Mouse (Mus musculus): ENCODE measurements around the gene Tbcel.

Gene Tbcel

DNA sequence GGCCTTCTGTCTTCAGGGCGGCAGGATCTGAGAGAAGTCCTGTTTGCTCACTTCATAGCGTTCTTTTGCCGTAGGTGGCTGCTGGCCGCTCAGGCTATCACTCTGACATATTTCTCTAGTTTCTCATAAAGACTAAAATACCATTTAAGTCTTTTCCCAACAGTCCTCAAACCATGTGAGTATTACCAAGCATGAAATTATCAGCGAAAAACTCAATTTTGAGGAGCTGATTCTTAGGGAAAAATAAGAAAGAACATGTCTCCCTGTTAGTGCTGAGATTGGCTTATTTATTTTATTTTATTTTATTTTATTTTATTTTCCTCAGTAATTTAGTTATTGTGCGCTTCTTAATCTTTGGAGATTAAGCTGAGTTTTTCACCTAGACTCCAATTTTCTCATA is at the start of gene Tbcel:
Gene Tbcel, minus strand, starts transcription at position 101 of the 400 bp plus-strand sequence.
- ChIA-PET POLR2A (no interaction called here), CTCF (interaction anchor here in 1 of 4 experiments (0.6 kb wide), 1 partner anchor 11 kb away, joined by 3 read pairs; no protein-coding TSS in a partner anchor)

DNA sequence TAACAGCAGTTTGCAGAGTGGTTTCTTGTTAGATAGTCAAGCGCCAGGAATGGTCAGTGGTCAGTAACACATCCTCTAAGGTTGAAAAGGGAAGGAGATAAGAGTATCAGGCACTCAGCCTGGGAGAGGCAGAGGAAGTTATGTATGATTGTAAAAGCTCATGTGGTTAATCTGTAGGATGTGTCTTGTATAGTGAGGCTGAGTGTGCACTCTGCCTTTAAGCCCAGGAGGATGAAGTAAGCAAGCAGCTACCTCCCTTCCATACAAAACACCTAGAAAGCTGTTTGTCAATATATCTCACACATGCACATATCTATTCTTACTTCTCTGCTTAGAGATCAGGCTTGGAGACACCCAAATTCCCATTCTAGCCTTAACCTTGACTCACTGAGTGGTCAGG is 47.6 kb upstream of the Tbcel start:
- ChIA-PET POLR2A (interaction anchor here in 1 of 4 experiments (0.7 kb wide), 1 partner anchor 236 kb away, joined by 4 read pairs; no protein-coding TSS in a partner anchor), CTCF (interaction anchor here in 1 of 4 experiments (1.2 kb wide), 1 partner anchor 389 kb away, joined by 4 read pairs; the partner anchor contains the start of gene Grik4)

DNA sequence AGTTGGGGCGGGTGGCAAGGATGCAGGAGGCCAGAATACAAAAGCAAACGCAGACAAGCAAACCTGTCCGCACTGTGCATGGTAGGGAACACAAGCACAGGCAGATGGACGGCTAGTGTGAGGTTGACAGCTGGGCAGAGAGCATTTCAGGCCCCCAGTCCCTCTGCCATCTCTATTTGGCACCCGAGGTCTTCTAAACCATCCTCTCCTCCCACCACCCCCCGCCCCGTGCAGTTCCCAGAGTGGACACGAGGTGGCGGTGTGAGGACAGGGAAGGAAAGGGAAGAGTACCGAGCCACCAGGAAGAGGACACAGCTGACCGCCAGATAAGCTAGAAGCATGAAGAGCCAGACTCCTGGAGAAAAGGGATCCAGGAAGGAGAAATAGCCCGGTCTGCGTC is 42.5 kb upstream of the Tbcel start:
- CTCF ChIA-PET = interaction anchor here (0.6 to 5.1 kb wide), 18 partner anchors 15 to 672 kb away, joined by 3 to 44 read pairs (median 3); partner anchors contain the start of genes Grik4 (in 4 of the 4) and Pou2f3 (in 1 of the 4)
- POLR2A ChIA-PET = interaction anchor here in 3 of 4 experiments (0.6 to 1.4 kb wide), 5 partner anchors 25 to 395 kb away, joined by 3 to 7 read pairs (median 5); partner anchors contain the start of gene Grik4 (in 1 of the 3)

DNA sequence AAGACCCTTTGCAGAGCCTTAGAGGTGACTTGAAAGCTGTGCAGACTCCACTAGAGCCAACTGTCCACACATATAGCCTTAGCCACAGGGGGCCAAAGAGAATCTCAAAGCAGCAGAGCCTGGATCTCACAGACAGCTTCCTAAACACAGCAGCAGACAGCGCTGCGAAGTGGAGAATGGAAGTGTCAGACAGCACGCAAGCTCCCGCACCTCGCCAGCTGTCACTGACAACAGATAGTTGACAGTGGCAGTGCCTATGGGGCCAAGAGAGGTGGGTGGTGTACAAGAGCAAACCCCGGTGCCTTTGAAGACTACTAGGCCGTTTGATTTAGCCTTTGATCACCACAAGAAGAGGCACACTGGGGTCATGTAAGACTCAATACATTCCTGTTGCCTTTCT is 41.4 kb upstream of the Tbcel start:
- ChIA-PET CTCF (interaction anchor here in 3 of 4 experiments (0.5 to 5.1 kb wide), 6 partner anchors 17 to 396 kb away, joined by 4 to 44 read pairs (median 10); partner anchors contain the start of gene Grik4 (in 2 of the 3)), POLR2A (interaction anchor here in 1 of 4 experiments (0.8 to 1.1 kb wide), 2 partner anchors 27 to 394 kb away, joined by 3 to 6 read pairs; no protein-coding TSS in a partner anchor)

GRCm38 (mm10) chr9:42544521-42544920 is 36.9 kb upstream of the Tbcel start:
- ChIA-PET CTCF (interaction anchor here in 2 of 4 experiments (0.5 to 1.8 kb wide), 2 partner anchors 12 to 577 kb away, joined by 3 to 4 read pairs; no protein-coding TSS in a partner anchor), POLR2A (interaction anchor here in 3 of 4 experiments (1.0 to 1.4 kb wide), 4 partner anchors 12 to 129 kb away, joined by 3 to 5 read pairs (median 4); no protein-coding TSS in a partner anchor)

- ChIA-PET CTCF (interaction anchor here in 1 of 4 experiments (0.6 to 1.3 kb wide), 2 partner anchors 17 to 411 kb away, joined by 3 to 5 read pairs; partner anchors contain the start of gene Grik4), POLR2A (interaction anchor here in 3 of 4 experiments (0.6 to 1.8 kb wide), 5 partner anchors 8 to 842 kb away, joined by 3 to 5 read pairs (median 3); no protein-coding TSS in a partner anchor)
Observed at GRCm38 (mm10) chr9:42533491-42533890, 25.9 kb upstream of the Tbcel start.

- ChIA-PET CTCF (interaction anchor here in 2 of 4 experiments (0.6 to 1.3 kb wide), 4 partner anchors 17 to 1753 kb away, joined by 3 to 5 read pairs (median 3); partner anchors contain the start of gene Grik4 (in 1 of the 2)), POLR2A (interaction anchor here in 3 of 4 experiments (0.6 to 1.8 kb wide), 4 partner anchors 11 to 842 kb away, joined by 3 to 5 read pairs (median 4); no protein-coding TSS in a partner anchor)
Observed at GRCm38 (mm10) chr9:42533041-42533440, 25.4 kb upstream of the Tbcel start.

DNA sequence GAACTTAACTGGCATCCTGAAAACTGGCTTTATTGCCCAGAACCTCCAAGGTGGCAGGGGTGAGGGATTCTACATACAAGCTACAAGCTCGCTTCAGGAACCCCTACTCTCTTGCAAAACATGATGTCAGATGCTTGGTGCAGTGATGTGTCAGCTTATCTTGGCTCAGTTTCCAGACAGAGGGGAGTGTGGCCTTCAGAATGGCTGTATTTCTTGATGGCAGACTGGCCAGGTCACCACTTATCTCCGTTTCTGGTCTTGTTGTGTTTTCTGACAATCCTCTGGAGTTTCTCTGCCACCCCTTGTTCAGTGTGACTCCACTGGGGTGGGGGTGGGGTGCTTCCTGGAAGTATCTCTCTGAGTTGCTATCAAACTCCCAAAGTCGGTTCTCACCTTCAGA is 24.3 kb upstream of the Tbcel start:
- ChIA-PET CTCF (interaction anchor here in 2 of 4 experiments (0.9 to 1.0 kb wide), 3 partner anchors 13 to 413 kb away, joined by 3 to 4 read pairs (median 4); no protein-coding TSS in a partner anchor), POLR2A (interaction anchor here in 2 of 4 experiments (0.6 to 1.8 kb wide), 6 partner anchors 11 to 425 kb away, joined by 3 to 5 read pairs (median 4); no protein-coding TSS in a partner anchor)

- ChIA-PET POLR2A (interaction anchor here in 3 of 4 experiments (0.6 to 1.7 kb wide), 7 partner anchors 9 to 264 kb away, joined by 3 to 5 read pairs (median 3); no protein-coding TSS in a partner anchor), CTCF (interaction anchor here in 2 of 4 experiments (1.3 to 1.6 kb wide), 2 partner anchors 204 kb away, joined by 3 read pairs; no protein-coding TSS in a partner anchor)
Observed at GRCm38 (mm10) chr9:42530221-42531152, 22.9 kb upstream of the Tbcel start.

DNA sequence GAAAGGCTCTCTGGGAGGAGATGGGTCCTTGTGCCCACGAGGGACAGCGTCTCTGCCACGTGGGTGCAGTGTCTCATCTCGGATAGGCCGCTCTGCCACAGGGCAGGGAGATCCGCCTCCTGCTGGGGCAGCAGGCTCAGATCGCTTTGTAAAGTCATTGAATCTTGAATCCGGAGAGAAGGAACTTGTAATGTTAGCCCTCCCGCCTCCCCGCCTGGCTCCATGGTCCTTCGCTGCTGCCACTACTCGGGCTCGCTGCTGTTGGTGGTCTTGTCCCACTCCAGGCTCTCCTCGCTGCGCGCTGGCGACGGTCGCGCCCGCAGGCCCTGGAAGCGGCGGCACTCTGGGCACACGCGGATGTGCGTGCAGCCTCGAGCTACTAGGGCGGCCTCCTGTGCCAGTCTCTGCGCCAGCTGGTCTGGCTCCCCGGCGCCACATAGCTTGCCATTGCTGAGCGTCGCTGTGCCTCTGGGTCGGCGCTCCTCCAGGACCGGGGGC is 13.0 kb upstream of the Tbcel start:
- ChIA-PET POLR2A (interaction anchor here in 1 of 4 experiments (1.0 to 1.7 kb wide), 2 partner anchors 10 to 11 kb away, joined by 3 to 5 read pairs; no protein-coding TSS in a partner anchor), CTCF (no interaction called here)

DNA sequence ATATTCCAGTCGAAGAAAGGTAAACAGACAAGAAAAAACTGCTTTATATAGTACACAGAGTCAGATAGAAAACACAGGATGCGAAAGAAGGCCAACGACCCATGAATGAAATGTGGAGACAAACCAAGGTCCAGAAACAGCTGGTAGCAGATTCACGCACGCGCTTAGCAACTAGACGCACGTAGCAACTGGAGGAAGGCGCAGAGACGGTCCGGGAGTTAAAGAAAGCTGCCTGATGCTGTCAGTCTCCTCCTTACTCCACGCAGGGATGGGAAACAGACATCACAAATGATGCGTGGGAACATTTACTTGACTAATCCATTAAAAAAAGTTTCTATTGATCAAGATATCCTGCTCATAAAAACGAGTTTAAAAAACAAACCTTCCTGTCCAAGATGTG is 10.6 kb upstream of the Tbcel start:
- ChIA-PET CTCF (interaction anchor here in 1 of 4 experiments (0.7 kb wide), 1 partner anchor 1601 kb away, joined by 3 read pairs; no protein-coding TSS in a partner anchor), POLR2A (interaction anchor here in 1 of 4 experiments (1.3 to 1.5 kb wide), 2 partner anchors 12 to 17 kb away, joined by 3 to 5 read pairs; no protein-coding TSS in a partner anchor)

GRCm38 (mm10) chr9:42513159-42513558 is 5.5 kb upstream of the Tbcel start:
- ChIA-PET POLR2A (no interaction called here), CTCF (no interaction called here)

GRCm38 (mm10) chr9:42512312-42512711 is 4.7 kb upstream of the Tbcel start:
- CTCF ChIA-PET = no interaction called here

DNA sequence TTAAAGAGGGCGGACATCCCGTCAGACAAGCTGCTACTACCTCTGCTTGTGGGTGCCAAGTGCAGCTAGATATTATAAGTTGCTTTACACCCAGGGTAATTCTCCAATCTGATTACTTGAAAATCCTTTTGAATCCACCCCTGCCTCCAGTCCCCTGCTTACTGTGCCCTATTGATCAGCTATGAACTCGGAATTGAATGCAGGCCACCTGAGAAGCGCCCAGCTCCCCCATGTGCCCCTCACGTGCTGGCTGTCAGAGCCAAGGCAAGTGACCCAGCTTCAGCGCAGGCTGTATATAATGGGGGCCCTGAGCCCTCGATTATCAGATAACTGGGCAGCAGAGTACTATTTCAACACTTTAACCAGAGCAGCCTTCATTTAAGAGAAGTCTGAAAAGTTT is 626 bp upstream of the Tbcel start:
- CTCF ChIA-PET = interaction anchor here in 1 of 4 experiments (0.6 kb wide), 1 partner anchor 11 kb away, joined by 3 read pairs; no protein-coding TSS in a partner anchor
- POLR2A ChIA-PET = no interaction called here

More at GRCm38 (mm10) chr9:42512312-42512711, 4.7 kb upstream of the Tbcel start:
- POLR2A ChIA-PET = interaction anchor here in 1 of 4 experiments (0.9 kb wide), 1 partner anchor 112 kb away, joined by 3 read pairs; no protein-coding TSS in a partner anchor

DNA sequence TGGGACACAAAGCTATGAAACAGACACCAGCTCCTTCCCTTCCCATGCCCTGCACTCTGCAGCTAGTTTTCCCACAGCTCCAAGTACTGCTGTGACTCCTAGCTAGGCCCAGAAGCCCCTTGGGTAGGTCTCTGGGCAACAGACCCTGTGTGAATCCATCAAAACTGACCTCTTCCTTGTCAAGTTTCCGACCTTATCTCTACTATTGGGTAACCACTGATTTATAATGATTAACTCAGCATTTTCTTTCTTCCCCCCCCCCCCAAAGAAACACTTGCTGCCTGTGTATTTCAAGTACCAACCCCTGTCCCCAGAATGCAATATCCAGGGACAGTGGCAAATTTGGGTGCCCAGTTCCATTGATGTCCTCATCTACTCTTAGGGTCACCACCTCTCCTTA is 587 bp downstream of the Tbcel start:
- CTCF ChIA-PET = no interaction called here
- POLR2A ChIA-PET = interaction anchor here in 1 of 4 experiments (0.7 to 0.8 kb wide), 2 partner anchors 9 to 45 kb away, joined by 3 read pairs; no protein-coding TSS in a partner anchor

GRCm38 (mm10) chr9:42504971-42505510 is 2.6 kb downstream of the Tbcel start:
- CTCF ChIA-PET = interaction anchor here in 1 of 4 experiments (1.0 kb wide), 1 partner anchor 190 kb away, joined by 3 read pairs; no protein-coding TSS in a partner anchor
- POLR2A ChIA-PET = interaction anchor here in 2 of 4 experiments (0.6 to 0.7 kb wide), 3 partner anchors 10 to 1021 kb away, joined by 3 to 4 read pairs (median 3); no protein-coding TSS in a partner anchor

DNA sequence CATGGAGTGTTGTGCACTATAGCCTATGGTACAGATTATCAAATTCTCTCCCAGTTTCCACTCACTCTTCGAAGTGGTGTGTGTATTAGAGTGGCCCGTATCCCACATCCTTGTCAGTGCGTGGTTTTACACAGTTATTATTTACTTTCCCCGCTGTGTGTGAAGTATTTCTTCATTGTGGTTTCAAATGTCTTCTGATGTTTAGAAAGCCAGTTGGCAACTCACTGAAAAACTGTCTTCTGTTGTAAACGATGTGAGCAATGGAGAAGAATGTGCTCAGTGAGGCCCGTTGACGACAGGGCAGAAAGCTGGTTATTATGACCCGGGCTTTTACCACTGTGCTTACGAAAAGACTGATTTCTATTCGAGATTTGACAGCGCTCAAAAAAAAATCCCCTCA is 3.0 kb downstream of the Tbcel start:
- CTCF ChIA-PET = interaction anchor here in 1 of 4 experiments (1.0 kb wide), 1 partner anchor 190 kb away, joined by 3 read pairs; no protein-coding TSS in a partner anchor
- POLR2A ChIA-PET = interaction anchor here in 2 of 4 experiments (0.6 kb wide), 2 partner anchors 12 to 1021 kb away, joined by 3 to 4 read pairs; no protein-coding TSS in a partner anchor

GRCm38 (mm10) chr9:42503709-42504108 is 3.9 kb downstream of the Tbcel start:
- ChIA-PET CTCF (no interaction called here), POLR2A (no interaction called here)

Data from embryonic stem cell, embryonic (primary cell).